Mouse (Mus musculus): ENCODE results near the gene Arhgef26. TPM values are rescaled to one million over a fixed set of nuclear protein-coding genes. Genes with fewer than 3 reads are reported as not detected.

Gene Arhgef26
- polyA plus RNA-seq, 1 experiment from 2014 or later, result 12.9 TPM

- Histone ChIP-seq H3K27ac (ENCODE audit: low read length) (no peak overlapping the region), H3K36me3 (ENCODE audit: control insufficient read depth, insufficient read depth, low read length) (no peaks in the 10 kb centered on the region), H3K9me3 (ENCODE audit: control insufficient read depth, low read length) (no peaks in the 10 kb centered on the region), H3K4me2 (ENCODE audit: low read depth, low read length) (peak overlapping the region; percentile 87), H3K27me3 (replicated peaks; ENCODE audit: control insufficient read depth, insufficient read depth, low read length) (no peaks in the 10 kb centered on the region), H3K4me1 (ENCODE audit: control insufficient read depth, insufficient read depth, low read length) (peaks cover 7% of the 10 kb centered on the region; the same call in 1 of the 2 replicates), H3K9ac (ENCODE audit: low read depth, low read length) (no peak overlapping the region), H3K4me3 (ENCODE audit: low read length) (peak overlapping the region; percentile 81)
- WGBS, result 25% methylated on average over 2 of the region's 2 CpGs
- ATAC-seq, result no peak
Measured at GRCm38 (mm10) chr3:62340861-62341260, 2.7 kb downstream of the Arhgef26 start.

GRCm38 (mm10) chr3:62341496-62342205, 3.5 kb downstream of the Arhgef26 start:
- Histone ChIP-seq H3K4me2 (ENCODE audit: low read depth, low read length) (peak overlapping the region; percentile 87), H3K36me3 (ENCODE audit: control insufficient read depth, insufficient read depth, low read length) (no peaks in the 10 kb centered on the region), H3K27ac (ENCODE audit: low read length) (no peak overlapping the region), H3K4me3 (ENCODE audit: low read length) (peak overlapping the region; percentile 81), H3K4me1 (ENCODE audit: control insufficient read depth, insufficient read depth, low read length) (peaks cover 7% of the 10 kb centered on the region; the same call in 1 of the 2 replicates), H3K9ac (ENCODE audit: low read depth, low read length) (no peak overlapping the region), H3K9me3 (ENCODE audit: control insufficient read depth, low read length) (no peaks in the 10 kb centered on the region), H3K27me3 (replicated peaks; ENCODE audit: control insufficient read depth, insufficient read depth, low read length) (no peaks in the 10 kb centered on the region)
- WGBS, result 54% methylated on average over 3 of the region's 3 CpGs
- no peak for ATAC-seq

- ATAC-seq, result peak; percentile 90
- H3K9me3 ChIP-seq (ENCODE audit: control insufficient read depth, low read length), result no peaks in the 10 kb centered on the region
- H3K27ac ChIP-seq (ENCODE audit: low read length), result peak overlapping the region; percentile 62; the same call in 1 of the 2 replicates
- H3K4me1 ChIP-seq (ENCODE audit: control insufficient read depth, insufficient read depth, low read length), result peaks cover 12% of the 10 kb centered on the region; the same call in 1 of the 2 replicates
- H3K9ac ChIP-seq (ENCODE audit: low read depth, low read length), result no peak overlapping the region
- H3K4me3 ChIP-seq (ENCODE audit: low read length), result no peak overlapping the region
- no peaks in the 10 kb centered on the region for H3K36me3 ChIP-seq (ENCODE audit: control insufficient read depth, insufficient read depth, low read length)
- no peaks in the 10 kb centered on the region for H3K27me3 ChIP-seq (replicated peaks; ENCODE audit: control insufficient read depth, insufficient read depth, low read length)
- H3K4me2 ChIP-seq (ENCODE audit: low read depth, low read length), result no peak overlapping the region; the same call in 1 of the 2 replicates
- 50% methylated on average over 6 of the region's 6 CpGs for WGBS
Measured at GRCm38 (mm10) chr3:62348514-62349217, 10.5 kb downstream of the Arhgef26 start.

- peaks cover 12% of the 10 kb centered on the region; the same call in 1 of the 2 replicates for H3K4me1 ChIP-seq (ENCODE audit: control insufficient read depth, insufficient read depth, low read length)
- 65% methylated on average over 11 of the region's 11 CpGs for WGBS
- no peaks in the 10 kb centered on the region for H3K36me3 ChIP-seq (ENCODE audit: control insufficient read depth, insufficient read depth, low read length)
- no peak overlapping the region for H3K4me3 ChIP-seq (ENCODE audit: low read length)
- H3K9me3 ChIP-seq (ENCODE audit: control insufficient read depth, low read length), result no peaks in the 10 kb centered on the region
- H3K27me3 ChIP-seq (replicated peaks; ENCODE audit: control insufficient read depth, insufficient read depth, low read length), result no peaks in the 10 kb centered on the region
- 0 out of 2 replicates have a peak overlapping the region, but pooled peaks have one; percentile 2 for H3K27ac ChIP-seq (ENCODE audit: low read length)
- peak; percentile 41 for ATAC-seq
- no peak overlapping the region for H3K9ac ChIP-seq (ENCODE audit: low read depth, low read length)
- H3K4me2 ChIP-seq (ENCODE audit: low read depth, low read length), result peak overlapping the region; percentile 14
Measured at GRCm38 (mm10) chr3:62349218-62349897, 11.2 kb downstream of the Arhgef26 start.

- no peak overlapping the region for H3K4me2 ChIP-seq (ENCODE audit: low read depth, low read length)
- H3K27ac ChIP-seq (ENCODE audit: low read length), result no peak overlapping the region
- peaks cover 11% of the 10 kb centered on the region; the same call in 1 of the 2 replicates for H3K4me1 ChIP-seq (ENCODE audit: control insufficient read depth, insufficient read depth, low read length)
- H3K9me3 ChIP-seq (ENCODE audit: control insufficient read depth, low read length), result no peaks in the 10 kb centered on the region
- no peaks in the 10 kb centered on the region for H3K36me3 ChIP-seq (ENCODE audit: control insufficient read depth, insufficient read depth, low read length)
- H3K9ac ChIP-seq (ENCODE audit: low read depth, low read length), result no peak overlapping the region
- H3K4me3 ChIP-seq (ENCODE audit: low read length), result no peak overlapping the region
- WGBS, result 73% methylated on average over 4 of the region's 4 CpGs
- no peaks in the 10 kb centered on the region for H3K27me3 ChIP-seq (replicated peaks; ENCODE audit: control insufficient read depth, insufficient read depth, low read length)
- ATAC-seq, result no peak
Measured at GRCm38 (mm10) chr3:62352071-62352470, 13.9 kb downstream of the Arhgef26 start.

- no peak for ATAC-seq
- Histone ChIP-seq H3K4me3 (ENCODE audit: low read length) (no peak overlapping the region), H3K9ac (ENCODE audit: low read depth, low read length) (no peak overlapping the region), H3K9me3 (ENCODE audit: control insufficient read depth, low read length) (no peaks in the 10 kb centered on the region), H3K36me3 (ENCODE audit: control insufficient read depth, insufficient read depth, low read length) (no peaks in the 10 kb centered on the region), H3K4me1 (ENCODE audit: control insufficient read depth, insufficient read depth, low read length) (peaks cover 8% of the 10 kb centered on the region; the same call in 1 of the 2 replicates), H3K27ac (ENCODE audit: low read length) (no peak overlapping the region), H3K4me2 (ENCODE audit: low read depth, low read length) (no peak overlapping the region), H3K27me3 (replicated peaks; ENCODE audit: control insufficient read depth, insufficient read depth, low read length) (no peaks in the 10 kb centered on the region)
- 89% methylated on average over 4 of the region's 4 CpGs for WGBS
Measured at GRCm38 (mm10) chr3:62352876-62353275, 14.7 kb downstream of the Arhgef26 start.

- WGBS, result 58% methylated on average over 5 of the region's 5 CpGs
- H3K9ac ChIP-seq (ENCODE audit: low read depth, low read length), result no peak overlapping the region
Measured at GRCm38 (mm10) chr3:62367882-62368281, 29.7 kb downstream of the Arhgef26 start.

GRCm38 (mm10) chr3:62372841-62373240, 34.7 kb downstream of the Arhgef26 start:
- ATAC-seq, result no peak
- WGBS, result 70% methylated on average over 2 of the region's 2 CpGs

More at GRCm38 (mm10) chr3:62367882-62368281, 29.7 kb downstream of the Arhgef26 start:
- ATAC-seq, result no peak
- Histone ChIP-seq H3K27ac (ENCODE audit: low read length) (no peak overlapping the region), H3K4me3 (ENCODE audit: low read length) (no peak overlapping the region), H3K36me3 (ENCODE audit: control insufficient read depth, insufficient read depth, low read length) (no peaks in the 10 kb centered on the region), H3K27me3 (replicated peaks; ENCODE audit: control insufficient read depth, insufficient read depth, low read length) (no peaks in the 10 kb centered on the region), H3K4me2 (ENCODE audit: low read depth, low read length) (no peak overlapping the region), H3K4me1 (ENCODE audit: control insufficient read depth, insufficient read depth, low read length) (no peaks in the 10 kb centered on the region), H3K9me3 (ENCODE audit: control insufficient read depth, low read length) (no peaks in the 10 kb centered on the region)

GRCm38 (mm10) chr3:62374346-62374745, 36.2 kb downstream of the Arhgef26 start:
- H3K9me3 ChIP-seq (ENCODE audit: control insufficient read depth, low read length), result no peaks in the 10 kb centered on the region
- H3K9ac ChIP-seq (ENCODE audit: low read depth, low read length), result no peak overlapping the region
- H3K4me3 ChIP-seq (ENCODE audit: low read length), result no peak overlapping the region
- peak overlapping the region; percentile 6; the same call in 1 of the 2 replicates for H3K27ac ChIP-seq (ENCODE audit: low read length)
- WGBS, result 71% methylated on average over 4 of the region's 4 CpGs
- H3K4me2 ChIP-seq (ENCODE audit: low read depth, low read length), result no peak overlapping the region
- H3K4me1 ChIP-seq (ENCODE audit: control insufficient read depth, insufficient read depth, low read length), result peaks cover 11% of the 10 kb centered on the region
- no peaks in the 10 kb centered on the region for H3K27me3 ChIP-seq (replicated peaks; ENCODE audit: control insufficient read depth, insufficient read depth, low read length)
- H3K36me3 ChIP-seq (ENCODE audit: control insufficient read depth, insufficient read depth, low read length), result no peaks in the 10 kb centered on the region
- peak; percentile 82 for ATAC-seq

More at GRCm38 (mm10) chr3:62372841-62373240, 34.7 kb downstream of the Arhgef26 start:
- Histone ChIP-seq H3K27me3 (replicated peaks; ENCODE audit: control insufficient read depth, insufficient read depth, low read length) (no peaks in the 10 kb centered on the region), H3K36me3 (ENCODE audit: control insufficient read depth, insufficient read depth, low read length) (no peaks in the 10 kb centered on the region), H3K4me1 (ENCODE audit: control insufficient read depth, insufficient read depth, low read length) (peaks cover 11% of the 10 kb centered on the region), H3K4me3 (ENCODE audit: low read length) (no peak overlapping the region), H3K27ac (ENCODE audit: low read length) (no peak overlapping the region), H3K4me2 (ENCODE audit: low read depth, low read length) (no peak overlapping the region), H3K9me3 (ENCODE audit: control insufficient read depth, low read length) (no peaks in the 10 kb centered on the region), H3K9ac (ENCODE audit: low read depth, low read length) (no peak overlapping the region)

Data from intestine, embryonic 16.5 days (tissue).